Mouse (Mus musculus) kidney, postnatal 25 days (tissue): ENCODE measurements around the gene Mylk.

Experiments used
- DNase-seq, 2 experiments: peaks; one replicate each; pipeline ENCODE4 v3.0.0; 2021; ENCODE audit warnings: mixed read lengths in 2 of 2

The Mylk gene

DNA sequence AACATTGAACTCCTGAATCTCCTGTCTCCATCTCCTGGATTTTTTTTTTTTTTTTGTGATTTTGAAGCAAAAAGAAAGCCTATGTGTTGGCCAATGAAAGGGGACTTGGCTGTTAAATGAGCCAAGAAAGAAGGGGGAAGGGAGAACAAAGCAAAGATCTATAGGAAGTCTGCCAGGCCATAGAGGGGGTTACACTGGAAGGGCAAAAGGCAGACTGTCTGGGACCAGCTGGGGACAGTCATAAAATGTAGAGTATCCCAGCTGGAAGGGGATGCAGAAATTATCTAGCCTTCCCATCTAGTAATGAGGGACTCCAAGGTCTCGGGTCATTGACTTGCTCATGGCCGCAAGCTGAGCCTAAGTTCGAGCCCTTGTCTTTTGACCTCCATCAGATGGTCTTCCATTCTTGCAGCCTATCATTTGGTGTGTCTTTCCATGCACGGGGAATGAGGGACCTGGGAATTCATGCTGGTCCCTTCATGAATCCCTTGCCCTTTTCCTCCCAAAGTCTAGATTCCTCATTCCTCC, 172.4 kb downstream of the Mylk start:
- DNase-seq = no peak

DNA sequence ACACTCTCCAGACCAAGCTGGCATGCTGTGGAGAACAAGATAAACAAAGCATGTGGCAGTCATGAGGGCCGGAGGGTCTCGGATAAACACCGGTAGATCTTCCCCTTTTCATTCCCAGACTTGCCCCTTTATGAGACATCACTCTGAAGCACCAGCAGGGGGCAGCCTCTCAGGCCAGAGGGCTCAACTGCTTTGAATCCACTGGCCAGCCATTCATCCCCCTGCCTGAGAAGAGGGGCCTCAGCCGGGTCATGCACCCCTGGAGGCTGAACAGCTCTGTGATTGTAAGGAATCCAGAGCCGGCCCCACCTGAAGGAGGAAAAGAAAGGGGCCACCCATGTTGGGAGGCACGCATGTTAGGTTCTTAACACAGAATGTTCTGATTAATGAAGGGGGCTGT, 175.2 kb downstream of the Mylk start:
- peak; percentile 64 to 65 for DNase-seq

DNA sequence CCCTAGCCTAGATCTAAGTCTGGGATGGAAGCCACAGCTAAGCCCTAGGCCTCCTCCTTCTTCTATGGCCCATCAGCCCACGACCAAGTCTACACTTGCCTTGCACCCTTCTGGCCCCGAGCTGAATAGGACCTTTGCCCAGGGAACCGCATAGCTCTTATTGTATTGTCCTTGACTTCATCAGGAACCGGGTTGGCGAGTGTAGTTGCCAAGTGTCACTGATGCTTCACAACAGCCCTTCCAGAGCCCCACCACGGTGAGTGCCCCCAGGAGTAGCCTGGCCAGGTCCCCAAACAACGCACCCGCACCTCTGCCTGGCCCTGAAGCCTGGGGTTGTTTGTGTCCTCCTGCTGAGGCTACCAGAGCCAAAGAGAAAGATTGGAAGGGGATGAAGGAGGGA, 175.9 kb downstream of the Mylk start:
- no peak for DNase-seq

DNA sequence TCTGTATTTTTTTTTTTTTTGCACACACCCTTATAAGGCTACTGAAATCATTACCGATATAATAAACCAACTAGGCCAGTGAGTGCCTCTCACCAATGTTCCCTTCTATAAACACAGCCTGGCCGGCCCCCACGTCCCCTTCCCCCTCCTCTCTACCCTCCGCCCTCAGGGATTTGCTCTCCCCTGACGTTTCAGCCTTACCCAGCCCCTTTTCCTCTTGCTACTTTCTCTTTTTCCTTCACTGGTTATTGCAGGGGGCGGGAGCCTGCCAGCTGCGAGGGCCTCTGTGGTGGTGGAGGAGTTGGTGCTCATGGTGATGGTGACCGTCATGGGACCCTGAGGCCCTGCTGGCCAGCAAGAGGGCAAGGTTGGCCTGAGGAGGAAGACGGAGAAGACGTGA, 176.3 kb downstream of the Mylk start:
- DNase-seq = peak; percentile 38 to 61

DNA sequence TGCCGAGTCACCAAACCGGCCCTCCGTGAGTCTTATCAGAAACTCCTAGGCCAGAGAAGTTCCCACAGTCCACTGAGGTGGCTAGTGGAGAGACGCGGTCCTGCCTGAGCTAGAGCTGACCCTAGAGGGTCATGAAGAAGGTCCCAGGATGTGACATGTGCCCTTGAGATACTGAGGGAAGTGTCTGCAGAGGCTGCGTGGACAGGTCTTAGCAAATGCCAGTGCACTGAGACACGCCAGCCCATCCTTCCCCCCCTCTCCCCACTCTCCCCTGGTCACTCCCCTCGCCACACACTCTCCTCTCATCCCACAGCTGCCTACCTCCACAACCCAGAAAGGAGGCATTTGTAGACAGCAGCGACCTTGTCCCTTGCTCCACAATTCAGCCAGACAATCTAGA, 178.6 kb downstream of the Mylk start:
- DNase-seq = peak in 1 of 2 experiments; percentile 23

DNA sequence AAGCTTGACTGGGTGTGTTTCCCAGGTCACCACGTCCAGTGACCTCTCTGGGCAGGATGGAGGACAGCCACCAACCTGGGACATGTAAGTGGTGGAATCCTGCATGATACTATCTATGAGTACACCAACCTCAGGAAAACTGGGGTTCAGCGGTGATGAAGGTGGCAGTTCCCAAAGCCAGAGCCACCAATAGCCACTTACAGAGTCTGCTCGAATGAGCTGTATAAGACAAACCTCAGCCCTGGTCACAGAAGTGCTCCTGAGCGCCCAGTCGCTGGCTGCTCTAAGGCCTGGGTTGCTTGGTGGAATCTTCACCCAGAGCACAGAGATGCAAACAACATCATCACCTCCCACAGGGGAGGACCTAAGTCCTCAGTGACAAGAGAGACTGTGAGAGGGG, 179.3 kb downstream of the Mylk start:
- no peak for DNase-seq

DNA sequence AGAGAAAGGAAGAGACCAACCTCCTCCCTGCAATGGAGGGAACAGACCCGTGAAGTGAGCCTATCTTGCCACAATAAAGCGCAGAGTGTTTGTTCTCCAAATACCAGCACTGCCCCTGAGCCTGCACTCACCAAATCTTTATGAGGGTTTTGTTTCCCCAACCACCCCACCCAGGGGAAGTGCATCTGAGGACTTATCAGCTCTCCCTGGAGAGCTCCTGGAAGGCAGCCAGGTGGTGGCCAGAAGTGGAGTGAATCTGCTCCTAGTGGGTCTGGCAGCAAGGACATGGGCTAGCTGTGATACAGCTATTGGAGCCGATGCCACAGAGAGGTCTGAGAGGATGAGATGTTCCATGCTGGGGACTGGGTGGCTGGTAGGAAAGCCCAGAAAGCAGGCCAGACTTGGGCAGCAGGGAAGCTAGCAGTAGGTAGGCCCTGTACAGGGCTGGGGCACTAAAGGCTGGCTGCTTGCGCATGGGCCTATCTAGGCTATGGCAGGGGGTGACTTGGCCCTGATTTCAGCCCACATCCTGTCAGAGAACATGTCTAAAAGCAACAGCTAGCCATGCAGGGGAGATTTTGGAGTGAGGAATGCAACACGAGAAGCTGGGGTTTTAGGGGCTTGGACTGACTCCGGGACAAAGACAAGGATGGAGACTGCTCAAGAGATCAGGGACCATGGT, 180.1 kb downstream of the Mylk start:
- DNase-seq = peak; percentile 89 to 90

DNA sequence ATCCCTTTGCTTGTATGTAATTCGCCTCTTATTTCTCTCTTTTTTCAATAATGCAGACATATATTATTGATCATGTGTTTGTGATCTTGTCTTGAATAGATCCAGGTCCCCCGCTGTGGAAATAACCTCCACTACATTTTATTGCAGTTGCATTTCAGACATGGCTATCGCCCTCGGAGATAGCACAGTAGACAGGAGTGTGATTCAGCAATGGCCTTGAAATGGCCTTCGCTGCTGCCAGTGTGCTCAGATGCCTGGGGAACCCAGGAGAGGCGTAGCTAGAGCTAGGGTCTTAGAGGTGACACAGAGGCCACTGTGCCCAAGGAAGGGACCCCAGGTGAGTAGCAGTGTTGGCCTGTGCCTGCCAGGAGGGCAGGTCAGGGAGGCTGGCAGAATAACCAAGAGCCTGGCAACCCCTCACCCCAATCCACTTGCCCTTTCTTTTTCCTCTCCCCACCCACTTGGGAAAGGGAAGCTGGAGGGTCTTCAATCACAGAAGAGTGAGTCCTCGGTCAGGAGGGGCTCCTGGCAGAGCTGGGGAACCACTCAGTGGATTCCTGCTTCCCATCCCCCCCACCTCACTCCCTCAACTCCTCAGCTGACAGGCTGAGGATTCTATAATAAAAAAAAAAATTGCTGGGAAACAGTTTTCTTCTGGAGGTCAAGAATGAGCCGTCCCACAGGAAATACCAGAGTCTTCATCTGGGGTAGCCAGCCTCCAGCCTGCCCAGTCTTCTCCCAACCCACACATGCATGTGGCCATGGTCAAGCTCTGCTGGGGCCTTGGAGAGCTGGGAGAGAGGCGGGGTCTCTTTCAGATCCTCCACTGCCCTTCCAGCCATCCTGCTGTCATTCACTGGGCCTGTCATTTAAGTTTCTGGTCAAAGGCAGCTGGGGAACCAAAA, 181.8 kb downstream of the Mylk start:
- peak; percentile 45 to 69 for DNase-seq

DNA sequence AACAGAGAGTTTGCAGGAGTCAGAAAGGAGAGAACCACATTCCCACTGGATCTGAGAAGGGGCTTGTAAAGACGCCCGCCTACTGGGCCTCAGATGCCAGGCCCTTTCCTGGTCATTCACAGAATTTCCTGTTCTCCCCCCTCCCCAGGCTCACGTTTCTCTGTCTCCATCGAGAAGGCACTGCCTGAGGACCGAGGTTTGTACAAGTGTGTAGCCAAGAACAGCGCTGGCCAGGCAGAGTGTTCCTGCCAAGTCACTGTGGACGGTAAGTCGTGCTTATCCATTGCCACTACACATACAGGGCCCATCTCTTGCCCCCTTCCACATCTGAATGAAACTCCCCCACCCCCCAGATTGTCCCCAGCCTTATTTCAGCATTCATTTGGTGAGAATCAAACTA, 184.7 kb downstream of the Mylk start:
- DNase-seq = no peak

DNA sequence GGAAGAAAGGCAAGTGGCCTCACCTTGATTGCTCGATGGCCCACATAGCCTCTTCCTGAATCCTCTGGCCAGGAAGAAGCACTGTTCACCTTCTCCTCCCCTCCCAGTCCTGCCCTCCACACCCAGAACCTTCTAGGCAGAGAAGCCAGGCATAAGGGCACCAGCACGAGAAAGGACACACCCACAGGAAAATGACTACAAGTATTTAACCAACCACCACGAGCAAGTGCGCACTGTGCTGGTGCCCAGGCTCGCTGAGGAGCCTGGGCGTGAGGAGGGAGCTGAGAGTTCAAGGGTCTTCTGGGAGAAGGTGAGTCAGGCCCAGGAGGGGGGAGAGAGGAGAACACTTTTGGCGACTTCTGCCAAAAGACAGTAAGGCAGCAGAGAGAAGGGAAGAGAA, 185.1 kb downstream of the Mylk start:
- no peak for DNase-seq

DNA sequence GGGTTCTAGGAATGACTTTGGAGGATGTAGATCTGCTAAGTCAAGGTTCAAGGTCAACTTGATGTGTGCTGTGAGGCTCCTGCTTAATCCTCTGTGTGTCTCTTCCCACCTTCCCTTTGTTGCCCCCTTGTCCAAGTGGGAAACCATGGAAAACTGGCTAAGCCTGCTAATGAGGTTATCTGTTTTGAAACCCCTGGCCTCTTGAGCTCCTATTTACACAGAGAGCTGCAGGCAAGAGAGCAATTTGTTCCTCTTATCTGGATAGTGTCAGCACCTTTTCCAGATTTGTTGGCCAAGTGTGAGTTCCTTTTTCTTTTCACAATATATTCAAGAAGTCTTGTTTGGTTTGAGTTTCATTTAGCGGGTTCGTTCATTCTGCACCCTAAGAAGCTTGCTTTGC, 186.3 kb downstream of the Mylk start:
- DNase-seq = no peak

DNA sequence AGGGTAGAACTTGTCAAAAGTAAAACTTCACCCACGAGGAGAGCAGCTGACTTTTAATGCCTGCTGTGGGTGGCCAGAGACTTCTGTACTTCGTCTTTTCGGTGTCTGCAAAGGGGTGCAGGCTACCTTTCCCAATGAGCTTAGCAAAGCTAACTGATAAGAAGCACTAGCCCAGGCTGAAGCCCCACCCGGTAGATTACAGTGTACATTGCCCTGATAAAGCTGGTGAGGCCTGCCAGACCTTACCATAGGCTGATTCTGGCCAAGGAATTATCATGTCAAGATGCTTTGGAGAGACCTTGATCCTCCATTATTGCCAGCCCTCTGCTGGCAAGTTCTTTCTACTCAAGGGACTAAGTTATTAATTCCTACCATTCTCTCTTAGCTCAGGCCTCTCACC, 188.2 kb downstream of the Mylk start:
- no peak for DNase-seq

DNA sequence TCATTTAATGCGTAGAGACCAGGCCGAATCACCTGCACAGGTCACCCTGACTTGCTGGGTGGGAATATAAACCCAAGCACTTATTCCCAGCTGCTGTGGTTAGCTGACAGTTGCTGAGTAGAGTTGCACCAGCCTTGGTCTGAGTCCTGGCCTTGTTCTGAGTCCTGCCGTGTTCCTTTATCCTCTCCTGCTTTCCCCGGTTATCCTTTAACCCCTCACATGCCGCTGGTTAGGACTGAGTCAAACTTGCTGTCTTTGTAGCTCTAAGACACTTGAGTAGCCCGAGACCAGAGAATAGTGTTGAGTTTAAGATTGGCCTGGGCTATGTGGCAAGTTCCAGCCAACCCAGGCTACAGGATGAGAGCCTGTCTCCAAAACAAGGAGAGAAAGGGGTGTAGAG, 189.5 kb downstream of the Mylk start:
- no peak for DNase-seq

DNA sequence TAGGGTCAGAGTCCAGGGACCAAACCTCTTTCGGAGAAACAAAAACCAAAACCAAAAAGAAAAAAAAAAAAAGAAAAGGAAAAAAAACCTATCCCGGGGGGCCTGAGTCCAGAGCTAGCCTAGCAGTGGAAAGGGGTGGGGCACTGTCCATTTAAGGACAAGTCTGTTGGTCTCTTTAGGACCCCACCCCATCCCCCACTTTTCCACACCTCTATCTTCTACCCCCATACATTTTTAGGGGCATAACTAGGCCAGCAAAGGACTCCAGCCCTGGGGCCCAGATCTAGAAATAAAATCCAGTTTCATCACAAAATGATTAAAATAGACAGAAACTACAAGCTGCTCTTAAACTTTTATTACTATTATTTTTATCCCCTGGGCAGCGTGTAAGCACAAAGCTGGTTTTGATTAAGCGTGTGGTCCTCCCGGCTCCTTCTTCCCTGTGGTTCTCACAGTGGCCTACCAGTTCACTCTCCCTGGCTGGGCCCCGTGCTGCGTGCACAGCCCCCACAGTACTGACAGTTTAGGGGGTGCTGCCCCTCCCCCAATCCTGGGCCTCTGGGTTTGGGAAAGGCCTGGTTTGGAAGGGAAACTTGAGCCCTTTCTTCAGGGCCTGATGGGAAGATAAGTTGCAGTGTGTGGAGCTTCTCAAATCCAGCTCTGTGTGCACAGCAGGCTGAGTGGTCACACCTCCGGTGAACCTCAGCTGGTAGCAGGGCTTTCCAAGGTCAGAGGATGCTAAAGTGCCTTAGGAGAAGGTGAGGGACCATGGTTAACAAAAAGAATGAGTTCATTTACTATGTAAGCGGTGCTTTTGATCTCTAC, 190.7 kb downstream of the Mylk start:
- no peak for DNase-seq

DNA sequence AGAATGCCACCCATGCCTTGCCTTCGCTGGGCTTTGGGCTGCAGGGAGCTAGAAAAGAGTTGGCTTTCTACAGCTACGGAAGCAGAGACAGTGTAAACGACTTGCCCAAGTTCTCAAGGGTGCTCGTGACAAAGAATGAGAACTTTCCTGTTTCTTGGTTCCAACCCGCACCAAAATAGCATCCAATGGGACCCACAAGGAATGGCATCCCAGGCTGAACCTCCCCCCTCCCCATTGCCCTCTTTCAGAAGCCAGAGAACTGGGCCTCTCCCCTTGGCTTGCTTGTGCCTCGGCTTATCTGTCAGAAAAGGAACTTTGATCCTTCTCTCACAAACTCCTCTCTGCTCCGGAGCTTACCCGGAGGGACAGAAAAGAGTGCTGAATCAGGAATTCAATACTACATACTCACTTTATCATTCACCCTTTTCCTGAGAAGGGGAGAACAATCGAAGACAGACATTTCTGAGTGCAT, 191.4 kb downstream of the Mylk start:
- DNase-seq = no peak

DNA sequence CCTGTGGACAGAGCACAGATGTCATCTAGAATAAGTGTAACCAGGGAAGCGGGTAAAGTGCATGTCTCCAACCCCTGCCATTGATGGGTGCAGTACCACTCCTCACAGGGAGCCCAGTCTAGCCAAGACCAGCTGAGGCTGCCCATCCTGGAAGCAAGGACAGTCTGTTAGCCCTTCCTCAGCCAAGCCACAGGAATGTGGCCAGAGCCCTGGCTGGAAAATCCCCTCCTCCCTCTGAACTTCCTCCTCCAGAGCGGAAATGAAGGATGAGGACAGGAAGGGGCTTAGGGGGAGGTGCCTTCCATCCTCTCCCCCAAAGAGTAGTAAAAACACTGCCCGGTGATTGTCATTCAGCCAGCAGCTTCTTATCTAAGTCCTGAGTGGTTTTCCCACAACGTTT, 192.6 kb downstream of the Mylk start:
- peak; percentile 66 to 84 for DNase-seq

DNA sequence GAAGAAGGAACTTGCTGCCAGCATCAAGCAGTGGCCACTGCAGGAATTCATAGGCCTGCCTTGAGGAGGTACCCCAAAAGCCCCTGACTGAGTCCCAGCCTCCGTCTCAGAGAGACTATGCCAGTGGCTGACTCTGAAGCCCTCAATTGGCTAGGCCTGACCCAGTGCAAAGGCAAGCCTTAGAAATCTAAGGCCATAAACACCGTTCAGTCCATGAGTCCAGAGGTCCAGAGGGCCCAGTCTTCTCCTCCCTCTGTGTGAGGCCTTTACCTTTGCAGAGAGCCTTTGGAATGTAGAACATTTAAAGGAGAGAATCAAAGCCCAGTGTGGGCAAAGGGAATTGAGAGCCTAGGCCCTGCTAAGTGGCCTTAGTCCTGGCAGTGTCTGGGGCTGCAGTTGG, 193.2 kb downstream of the Mylk start:
- DNase-seq = no peak

DNA sequence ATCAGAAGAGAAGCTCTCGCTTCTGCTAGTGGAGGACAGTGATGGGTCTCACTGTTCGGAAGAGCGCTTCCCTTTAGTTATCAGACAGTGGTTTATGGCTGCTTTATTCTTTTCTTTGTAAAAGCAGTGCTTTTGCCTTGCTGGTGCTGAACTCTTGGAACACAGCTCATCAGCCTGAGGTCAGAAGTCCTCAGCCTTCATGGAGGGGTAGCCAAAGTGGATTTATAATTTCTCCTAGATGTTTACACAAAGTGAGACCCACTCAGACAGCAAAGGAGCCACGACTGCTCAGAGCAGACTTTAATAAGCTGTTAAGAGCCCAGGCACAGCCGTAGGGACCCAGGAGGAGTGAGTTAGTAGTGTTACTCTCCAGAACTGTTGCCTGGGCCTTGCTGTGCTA, 194.9 kb downstream of the Mylk start:
- DNase-seq = no peak

DNA sequence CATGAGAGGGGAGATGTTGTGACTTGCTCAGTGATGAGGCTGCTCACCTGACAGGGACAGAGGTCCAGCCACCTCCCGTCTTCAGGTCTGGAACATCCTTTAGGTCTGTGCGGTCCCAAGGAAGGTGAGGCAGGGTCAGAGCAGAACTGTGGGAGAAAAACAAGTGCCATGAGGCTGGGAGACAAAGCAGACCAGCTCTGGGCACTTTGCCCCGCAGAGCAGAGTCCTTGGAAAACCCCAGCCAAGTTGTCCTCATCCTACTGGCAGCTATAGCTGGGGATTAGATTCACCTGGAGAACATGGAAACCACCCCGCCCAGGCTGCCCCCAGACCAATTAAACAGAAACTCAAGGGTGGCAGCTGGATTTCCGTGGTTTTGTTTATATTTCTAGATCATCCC, 195.4 kb downstream of the Mylk start:
- peak; percentile 64 to 79 for DNase-seq

DNA sequence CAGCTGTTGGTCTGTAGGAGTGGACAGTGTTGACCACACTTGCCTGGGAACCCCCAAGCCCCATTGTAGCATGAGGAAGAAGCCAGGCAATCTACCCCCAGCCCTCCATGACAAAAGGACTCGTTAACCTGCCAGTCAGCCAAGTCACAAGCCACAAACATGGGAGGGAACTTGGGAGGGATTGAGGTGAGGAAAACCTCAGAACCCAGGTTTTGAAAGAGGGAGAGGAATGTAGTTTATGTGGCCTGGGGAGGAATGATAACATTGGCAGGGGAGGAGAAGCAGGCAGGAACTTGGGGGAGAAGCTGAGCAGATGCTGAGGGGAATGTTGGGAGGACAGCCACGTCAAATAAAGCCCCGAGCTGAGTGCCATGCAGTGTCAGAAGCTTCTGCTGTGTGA, 196.9 kb downstream of the Mylk start:
- no peak for DNase-seq

DNA sequence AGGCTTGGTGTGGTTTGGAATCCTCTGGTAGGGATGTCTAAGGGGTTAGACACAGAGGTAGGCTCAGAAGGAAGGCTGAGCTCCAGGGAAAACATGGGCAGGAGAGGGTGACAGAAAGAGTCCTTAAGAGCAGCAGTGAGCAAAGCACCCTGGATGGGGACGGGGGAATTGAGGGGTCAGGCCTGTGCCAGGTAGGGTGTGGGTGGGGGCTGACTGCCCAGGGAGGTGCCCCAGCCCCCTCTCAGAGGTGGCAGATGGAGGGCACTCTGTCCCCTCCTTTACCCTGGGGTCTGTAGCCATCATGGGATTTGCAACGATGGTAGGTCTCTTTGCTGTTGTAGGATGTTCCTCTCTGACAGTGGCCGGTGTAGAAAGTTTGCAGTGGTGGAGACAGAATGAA, 201.3 kb downstream of the Mylk start:
- DNase-seq = no peak

DNA sequence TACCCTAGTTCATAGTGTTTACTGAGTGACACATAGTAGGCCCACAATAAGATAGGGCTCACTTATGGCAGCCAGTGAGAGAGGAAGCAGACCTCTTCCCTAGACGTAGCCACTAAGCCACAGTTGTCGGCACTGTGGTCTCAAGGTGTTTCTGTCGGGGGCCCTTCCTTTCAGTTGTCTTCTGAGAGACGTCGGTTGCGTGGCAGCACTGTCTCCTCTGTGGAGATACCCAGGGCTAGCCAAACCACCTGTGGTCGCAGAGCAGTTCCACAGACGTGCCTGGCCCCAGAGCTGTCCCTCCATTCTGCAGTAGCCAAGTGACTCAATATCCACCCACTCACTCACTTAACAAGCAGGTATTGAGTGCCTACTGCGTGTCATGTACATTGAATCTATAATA, 205.9 kb downstream of the Mylk start:
- DNase-seq = no peak

DNA sequence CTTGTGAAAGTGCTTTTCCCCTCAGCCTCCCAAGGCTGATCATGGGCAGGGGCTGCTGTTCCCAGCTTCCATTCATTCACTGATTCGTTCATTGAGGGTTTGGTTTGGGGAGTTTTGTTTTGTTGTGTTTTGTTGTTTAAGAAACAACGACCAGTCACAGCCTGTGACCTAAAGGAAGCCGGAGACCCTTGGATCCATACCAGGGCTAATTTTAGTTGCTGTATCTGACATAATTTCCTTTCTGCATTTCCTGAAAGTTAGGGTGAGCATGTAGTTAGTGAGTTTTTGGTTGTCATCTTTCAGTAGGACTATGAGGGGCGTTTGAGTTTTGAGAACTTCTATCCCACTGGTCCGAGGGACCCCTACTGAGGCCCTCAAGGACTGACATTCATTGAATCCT, 207.2 kb downstream of the Mylk start:
- DNase-seq = peak in 1 of 2 experiments; percentile 52
